Mouse (Mus musculus): Measurements from ENCODE around the gene Cc2d2b.

Cc2d2b gene

DNA sequence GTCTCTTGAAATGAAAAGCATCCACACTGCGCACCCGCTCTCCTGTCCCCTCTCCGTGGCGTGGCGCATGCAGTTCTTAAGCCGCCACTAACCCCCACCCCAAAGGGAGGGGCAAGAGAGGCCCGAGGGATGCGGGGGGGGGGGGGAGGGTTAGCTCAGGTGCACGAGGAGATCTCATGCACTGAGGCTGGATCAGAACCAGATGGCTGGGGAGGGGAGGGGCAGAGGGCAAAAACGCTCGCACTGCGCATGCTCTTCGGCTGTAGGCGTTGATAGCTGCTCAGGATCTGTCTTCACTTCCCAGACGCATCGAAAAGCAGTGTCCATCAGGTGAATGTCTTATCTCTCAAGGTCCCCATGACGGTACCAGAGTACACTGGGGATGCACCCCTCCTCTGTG, at the start of gene Cc2d2b:
Gene Cc2d2b, plus strand, starts transcription at position 195 of the 400 bp plus-strand sequence.
- DNase-seq (ENCODE audit: low spot score): no peak

DNA sequence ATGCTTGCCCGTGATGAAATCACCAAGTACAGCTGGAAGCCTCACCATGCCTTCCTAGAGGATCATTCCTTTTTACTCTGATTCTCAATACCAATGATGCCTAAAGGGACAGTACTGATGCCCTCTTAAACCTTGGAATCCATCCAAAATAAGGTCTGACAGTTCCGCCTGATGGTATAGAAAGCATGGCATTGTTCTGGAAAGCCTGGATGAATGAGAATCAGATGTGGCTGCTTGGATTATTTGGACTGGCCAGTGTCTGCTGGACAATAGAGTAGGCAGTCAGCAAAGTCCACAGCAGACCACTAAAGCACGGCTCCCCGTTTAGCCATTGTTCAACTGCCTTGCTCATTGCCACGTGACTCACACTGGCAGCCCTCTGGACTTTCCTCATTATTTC, 48.7 kb upstream of the Cc2d2b start:
- DNase-seq (ENCODE audit: low spot score): no peak

DNA sequence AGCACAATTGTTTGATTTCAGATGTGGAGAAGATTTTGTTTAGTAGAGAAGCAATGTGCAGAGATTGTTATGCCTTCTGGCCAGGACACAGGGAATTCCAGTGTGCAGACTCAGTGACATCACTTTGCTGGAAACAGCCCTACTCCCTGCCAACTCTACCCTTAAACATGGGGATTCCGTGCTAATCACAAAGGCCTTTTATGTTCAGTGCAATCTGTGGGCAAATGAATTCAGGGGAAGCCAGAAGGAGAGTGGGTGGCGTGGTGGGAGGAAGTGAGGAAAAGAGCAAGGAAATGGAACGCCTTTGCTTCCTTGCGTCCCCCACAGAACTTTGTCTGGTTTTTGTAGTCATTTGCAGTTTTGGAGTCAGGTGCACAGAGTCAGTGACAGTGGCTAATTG, 46.1 kb upstream of the Cc2d2b start:
- no peak for DNase-seq (ENCODE audit: low spot score)

DNA sequence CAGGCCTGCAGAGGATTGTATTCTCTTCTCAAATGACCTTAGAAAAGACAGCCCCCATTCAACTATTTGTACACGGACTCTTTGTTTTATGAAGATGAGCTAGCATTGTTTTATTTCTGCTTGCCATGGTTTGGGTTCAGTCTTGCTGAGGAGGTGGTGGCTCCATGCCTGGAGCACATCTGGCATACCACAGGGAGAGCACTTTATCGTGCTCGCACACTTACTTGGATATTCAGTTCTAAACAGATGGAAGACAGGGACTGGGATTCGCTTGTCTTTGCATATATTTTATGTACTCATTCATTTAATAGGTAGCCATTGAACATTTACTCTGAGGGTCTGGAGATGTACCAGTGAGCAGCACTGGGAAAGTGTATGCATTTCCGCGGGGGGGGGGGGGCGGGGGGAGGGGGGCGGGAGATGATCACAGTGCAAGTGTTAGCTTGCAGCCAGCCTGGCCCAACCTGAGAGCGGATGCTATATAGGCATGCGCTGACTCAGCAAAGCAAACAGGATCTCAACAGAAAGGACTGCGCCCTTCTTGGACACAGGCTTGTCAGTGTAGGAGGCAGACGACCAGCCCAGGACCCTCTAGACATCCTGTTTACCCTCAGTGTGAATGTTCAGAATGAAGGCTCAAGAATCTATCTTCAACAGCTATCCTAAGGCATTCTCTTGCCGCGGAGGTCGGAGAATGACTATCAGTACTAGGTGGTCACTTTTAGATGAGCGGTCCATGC, 35.5 kb upstream of the Cc2d2b start:
- no peak for DNase-seq (ENCODE audit: low spot score)

DNA sequence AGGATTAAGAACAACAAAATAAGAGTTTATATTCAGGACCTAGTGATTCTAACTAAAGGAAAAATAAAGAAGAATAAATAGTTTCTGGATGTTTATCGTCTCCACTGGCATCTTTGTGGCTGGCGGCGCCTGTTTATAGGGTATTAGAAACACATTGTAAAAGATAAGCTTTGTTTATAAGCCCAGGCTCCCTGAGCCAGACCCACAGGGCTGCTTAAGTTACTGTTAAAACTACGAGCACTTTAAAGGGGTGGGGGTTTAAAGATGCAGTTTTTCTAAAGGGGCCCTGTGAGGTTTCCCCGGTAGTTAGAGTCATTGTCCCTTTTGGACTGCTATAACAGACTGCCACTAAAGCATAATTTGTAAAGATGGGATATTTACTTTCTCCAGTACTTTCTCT, 33.9 kb upstream of the Cc2d2b start:
- DNase-seq (ENCODE audit: low spot score): no peak

DNA sequence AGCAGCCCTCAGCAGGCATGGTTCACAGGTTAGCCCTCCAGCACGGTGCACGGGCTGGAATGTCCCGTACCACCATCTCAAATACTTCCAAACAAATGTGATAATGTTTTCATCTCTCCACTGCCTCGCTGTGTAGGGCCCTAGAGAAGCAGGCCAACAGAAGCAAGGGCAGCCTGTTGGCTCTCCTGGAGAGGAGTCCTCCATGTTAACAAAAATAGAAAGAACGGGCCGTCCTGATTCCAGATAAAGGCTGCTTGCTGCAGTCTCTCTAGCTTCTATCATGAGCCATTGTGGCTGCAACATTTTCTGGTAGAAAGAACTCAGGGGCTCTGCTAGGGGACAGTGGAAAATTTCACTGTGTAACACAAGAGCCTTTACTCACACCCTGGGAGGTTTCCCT, 31.6 kb upstream of the Cc2d2b start:
- DNase-seq (ENCODE audit: low spot score): no peak

DNA sequence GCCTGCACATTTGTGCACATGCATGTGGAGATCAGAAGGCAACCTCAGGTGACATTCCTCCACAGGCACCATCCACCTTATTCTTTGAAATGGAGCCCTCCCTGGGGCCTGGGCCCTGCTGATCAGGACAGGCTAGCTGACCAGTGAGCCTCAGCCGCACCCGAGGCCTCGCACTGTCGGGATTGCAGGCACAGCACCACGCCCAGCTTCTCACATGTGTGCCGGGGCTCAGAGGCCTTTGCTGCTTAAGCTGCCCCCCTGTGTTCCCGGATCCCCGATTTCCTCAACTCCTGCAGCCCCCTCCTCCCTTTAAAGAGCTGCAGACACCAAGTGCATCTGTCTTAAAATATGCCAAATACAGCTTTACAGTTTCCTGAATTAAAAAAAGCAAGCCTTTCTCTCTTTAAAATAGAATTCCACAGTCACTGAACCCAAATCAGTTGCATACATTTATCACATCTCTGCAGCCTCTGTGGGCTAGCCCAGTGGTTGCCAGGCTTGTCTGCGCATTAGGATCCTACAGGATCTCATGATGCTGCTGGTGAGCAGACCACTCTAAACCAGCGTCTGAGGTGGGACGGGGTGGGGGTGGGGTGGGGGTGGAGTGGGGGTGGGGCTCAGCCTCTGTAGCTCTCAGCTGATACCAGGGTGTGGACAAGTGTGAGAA, 29.0 kb upstream of the Cc2d2b start:
- no peak for DNase-seq (ENCODE audit: low spot score)

DNA sequence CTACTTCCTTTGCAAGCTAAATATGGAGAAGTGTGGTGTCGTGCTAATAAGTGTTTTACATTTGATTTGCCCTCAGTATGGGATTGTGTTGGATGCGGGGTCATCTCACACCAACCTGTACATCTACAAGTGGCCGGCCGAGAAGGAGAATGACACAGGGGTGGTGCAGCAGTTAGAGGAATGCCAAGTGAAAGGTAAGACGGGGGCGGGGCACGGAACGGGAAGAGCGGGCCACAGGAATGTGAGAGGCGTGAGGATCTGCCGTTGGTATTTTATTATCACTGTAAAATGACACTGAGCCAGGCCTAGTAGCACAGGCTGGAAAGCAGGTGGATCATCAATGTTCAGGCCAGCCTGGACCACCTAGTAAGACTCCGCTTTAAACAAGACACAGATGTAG, 28.2 kb upstream of the Cc2d2b start:
- DNase-seq (ENCODE audit: low spot score): no peak

DNA sequence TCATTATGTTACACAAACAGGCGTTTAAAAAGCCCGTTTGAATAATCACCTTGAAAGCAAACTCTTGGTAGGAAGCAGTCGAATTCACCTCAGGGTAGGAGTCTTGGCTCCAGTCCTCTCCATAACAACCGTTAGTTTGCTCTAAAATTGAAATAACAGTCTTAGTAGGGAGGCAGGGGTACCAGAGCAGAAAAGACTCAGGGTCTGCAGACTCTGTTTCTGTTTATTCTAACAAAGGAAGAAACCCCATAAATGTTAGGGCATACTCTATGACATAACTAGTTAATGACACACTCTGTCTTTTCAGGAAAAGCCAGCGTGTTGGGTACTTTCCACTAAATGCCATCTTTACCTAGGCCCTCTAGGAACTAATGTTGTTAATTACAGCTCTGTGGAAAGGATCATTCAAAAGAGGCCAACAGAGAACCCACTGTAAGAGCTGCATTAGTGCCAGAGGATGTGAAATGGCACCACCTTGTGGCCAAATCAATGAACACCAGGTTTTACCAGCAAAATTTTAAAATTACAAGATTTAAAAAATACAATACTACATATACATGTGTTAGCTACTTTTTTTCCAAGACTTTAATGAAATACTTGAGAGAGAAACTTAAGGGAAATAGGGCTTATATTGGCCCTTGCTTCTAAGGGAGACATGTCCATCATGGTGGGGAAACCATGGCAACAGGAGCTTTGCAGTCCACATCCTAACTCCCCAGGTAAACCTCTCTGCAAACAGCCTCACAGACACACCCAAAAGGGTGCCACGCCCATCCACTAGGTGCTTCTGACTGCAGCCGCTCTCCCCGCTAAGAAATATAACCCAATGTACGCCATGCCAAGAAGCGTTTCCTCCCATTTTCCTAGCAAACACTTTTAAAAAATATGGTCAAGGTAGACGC, 26.2 kb upstream of the Cc2d2b start:
- DNase-seq (ENCODE audit: low spot score): peak; percentile 41

DNA sequence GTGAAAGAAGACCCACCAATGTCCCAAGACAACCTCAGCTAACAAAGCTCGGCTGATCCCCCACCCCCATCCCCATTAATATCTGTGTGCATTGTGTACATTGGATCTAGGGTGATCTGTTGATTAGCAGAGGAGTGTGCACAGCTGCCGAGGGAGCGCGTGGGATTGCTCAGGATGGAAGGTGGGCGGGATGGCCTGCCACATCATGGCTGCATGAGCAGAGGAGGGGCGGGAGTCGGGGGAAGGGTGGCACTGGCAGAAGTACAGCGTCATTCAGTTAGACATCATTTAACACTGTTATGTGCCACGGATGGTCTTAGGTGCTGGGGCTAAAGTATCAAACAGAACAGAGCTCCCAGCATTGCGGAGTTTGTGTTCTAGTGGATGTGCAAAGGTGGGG, 25.0 kb upstream of the Cc2d2b start:
- DNase-seq (ENCODE audit: low spot score): no peak

DNA sequence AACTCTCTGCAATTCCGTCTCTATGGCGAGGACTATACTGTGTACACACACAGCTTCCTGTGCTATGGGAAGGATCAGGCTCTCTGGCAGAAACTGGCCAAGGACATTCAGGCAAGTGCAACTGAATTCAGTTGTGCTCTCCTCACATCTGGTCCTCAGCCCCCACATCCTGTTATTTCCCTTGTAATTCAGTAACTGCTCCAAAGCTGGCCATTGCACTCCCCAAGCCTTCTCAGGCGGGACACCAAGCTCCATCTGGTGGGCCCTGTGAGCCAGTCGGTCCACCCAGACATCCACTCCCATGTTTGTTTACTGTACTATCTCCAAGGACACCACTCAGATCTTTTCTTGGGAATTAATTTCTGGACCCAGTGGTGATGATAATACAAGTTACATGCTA, 22.4 kb upstream of the Cc2d2b start:
- DNase-seq (ENCODE audit: low spot score): no peak

DNA sequence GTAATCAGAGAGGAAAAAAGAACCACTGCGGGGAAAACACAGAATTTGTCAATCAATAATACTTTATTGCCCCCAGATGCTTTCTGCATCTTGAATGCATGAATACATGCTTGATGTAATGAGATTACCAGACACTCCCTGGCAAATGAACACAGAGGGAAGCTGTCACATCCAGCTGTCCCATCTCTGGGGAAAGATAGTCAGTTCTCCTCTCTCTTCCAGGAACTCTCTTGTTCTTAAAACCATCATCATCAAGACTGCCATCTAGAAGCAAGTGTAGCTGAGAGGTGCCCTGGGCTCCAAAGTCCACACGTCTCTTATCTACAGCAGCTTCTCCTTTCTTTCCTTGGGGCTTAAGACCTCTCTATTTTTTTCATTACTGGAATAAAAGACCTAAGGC, 21.9 kb upstream of the Cc2d2b start:
- no peak for DNase-seq (ENCODE audit: low spot score)

DNA sequence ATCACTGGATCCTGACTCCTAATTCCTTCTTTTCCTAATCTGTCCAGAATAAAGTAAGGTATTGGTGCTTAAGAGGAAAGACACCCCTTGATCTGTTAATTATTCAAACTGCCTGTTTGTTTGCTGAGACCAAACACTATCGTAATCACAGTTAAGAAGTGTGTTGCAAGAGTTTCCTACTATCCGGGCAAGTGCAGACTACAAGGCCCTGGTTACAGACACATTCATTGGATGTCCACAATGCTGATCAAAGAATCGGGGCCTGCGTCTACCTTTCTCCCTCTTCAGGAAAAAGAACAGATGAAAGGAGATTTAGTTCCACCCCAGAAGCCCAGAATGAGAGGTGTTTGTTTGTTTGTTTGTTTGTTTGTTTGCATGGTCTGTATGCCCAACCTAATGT, 20.3 kb upstream of the Cc2d2b start:
- no peak for DNase-seq (ENCODE audit: low spot score)

DNA sequence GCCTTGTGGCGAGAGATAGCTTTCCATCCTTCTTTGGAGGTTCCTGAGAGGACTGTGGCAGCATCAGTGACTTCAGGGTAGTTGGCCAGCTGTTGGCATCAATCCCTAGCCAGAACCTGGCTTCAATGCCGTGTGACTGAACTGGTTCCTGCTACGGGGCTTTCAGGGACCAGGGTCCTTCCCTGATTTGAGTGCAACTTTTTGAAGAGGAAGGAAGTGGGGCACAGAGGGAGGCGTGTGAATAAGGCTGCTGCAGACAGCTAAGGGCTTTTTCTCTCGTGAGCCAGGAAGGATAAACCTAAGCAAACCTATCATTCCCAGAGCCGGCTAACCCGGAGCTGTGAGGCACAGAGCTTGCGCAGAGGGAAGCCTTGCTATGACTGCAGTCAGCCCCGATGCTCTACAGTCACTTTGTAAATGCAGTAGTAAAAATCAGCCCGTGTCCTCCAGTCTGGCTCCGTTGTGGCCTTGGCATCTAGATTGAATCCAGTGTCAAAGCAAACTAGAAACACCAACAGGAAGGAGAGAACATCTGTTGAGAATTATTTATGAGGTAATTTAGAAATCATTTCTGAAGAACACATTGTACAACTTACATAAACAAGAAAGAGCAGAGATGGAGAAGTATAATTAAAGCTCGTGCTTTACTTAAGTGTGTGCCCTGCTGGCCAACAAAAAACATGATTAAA, 19.7 kb upstream of the Cc2d2b start:
- DNase-seq (ENCODE audit: low spot score): no peak

DNA sequence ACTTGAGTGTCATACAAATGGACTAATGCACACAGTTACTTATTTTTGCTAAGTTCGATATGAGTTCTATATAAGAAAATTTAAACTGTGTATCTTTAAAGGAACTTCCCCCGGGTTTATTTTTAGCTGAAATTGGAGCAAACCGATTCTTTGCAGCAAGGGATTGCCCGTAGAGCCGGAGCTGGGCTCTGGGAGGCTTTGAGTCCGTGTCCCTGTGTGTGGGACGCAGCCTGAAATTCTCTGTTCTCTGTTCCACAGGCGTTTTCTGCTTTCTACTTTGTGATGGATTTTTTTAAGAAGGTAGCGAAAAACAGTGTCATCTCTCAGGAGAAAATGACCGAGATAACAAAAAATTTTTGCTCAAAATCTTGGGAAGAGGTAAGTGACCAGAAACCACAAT, 15.1 kb upstream of the Cc2d2b start:
- no peak for DNase-seq (ENCODE audit: low spot score)

DNA sequence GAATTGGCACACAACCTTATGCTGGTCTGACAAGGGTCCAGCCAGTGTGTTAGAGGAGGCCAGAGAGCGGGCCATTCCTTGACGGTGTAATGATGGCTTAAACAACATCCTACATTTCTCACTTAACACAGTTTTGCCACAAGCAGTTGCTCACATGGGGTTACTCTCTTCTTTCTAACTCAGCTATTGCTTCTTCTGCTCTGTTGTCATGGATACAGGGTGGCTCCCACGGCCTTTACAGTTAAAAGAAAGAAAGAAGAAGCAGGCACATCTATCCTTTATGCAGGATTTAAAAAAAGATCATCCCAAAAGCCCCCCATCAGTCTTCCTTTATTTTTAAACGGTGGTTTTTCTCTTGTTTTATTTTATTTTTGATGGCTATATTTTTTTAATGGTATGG, 14.7 kb upstream of the Cc2d2b start:
- no peak for DNase-seq (ENCODE audit: low spot score)

DNA sequence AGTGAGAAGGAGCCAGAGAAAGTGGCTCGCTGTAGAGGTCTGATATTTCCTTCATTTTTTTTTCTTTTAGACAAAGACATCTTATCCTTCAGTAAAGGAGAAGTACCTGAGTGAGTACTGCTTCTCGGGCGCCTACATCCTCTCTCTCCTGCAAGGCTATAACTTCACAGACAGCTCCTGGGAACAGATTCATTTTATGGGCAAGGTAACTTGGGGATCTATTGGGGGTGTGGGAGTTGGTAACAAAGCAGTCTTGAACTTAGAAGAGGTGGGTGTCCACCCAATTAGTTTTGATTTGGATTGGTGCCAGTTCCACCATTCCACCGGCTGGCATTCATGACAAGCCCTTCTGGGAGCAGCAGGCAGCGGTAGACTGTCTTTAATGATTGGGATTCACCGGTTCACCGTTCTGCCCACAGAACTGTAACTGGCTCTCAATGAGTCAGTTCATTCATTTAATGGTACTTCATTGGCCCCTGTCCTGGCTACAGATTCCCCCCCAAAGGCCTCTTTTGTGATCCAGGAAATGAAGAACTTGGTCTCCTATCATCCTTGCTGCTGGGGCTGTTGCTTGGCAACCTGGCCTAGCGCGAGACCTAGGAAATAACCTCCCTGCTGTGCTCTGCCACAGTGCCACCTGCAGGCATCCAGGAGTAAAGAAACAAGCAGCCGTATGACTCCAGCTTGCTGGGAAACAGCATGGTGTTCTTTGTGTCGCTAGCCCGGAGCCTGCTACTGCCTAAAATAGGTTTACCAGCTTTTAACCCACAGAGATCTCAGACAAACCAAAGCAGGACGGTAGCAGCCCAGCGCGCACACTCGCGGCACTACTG, 11.7 kb upstream of the Cc2d2b start:
- DNase-seq (ENCODE audit: low spot score): no peak

DNA sequence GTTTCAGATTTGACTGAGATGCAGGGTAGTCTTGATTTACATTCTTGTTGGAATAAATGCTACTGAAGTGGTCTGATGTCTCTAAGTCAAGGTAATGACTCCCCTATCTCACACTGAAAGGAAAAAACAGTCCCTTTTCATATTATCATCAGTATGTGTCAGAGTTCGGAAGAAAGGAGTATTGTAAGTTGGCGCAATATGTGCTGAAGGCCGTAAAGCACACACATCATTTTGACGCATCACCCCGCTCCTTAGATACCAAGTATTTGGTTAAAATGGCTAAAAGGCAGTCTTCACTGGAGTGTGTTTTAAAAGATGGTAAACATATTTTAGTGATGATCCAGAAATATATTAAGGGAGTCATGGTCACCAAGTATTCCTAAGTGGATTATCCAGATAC, 10.9 kb upstream of the Cc2d2b start:
- no peak for DNase-seq (ENCODE audit: low spot score)

DNA sequence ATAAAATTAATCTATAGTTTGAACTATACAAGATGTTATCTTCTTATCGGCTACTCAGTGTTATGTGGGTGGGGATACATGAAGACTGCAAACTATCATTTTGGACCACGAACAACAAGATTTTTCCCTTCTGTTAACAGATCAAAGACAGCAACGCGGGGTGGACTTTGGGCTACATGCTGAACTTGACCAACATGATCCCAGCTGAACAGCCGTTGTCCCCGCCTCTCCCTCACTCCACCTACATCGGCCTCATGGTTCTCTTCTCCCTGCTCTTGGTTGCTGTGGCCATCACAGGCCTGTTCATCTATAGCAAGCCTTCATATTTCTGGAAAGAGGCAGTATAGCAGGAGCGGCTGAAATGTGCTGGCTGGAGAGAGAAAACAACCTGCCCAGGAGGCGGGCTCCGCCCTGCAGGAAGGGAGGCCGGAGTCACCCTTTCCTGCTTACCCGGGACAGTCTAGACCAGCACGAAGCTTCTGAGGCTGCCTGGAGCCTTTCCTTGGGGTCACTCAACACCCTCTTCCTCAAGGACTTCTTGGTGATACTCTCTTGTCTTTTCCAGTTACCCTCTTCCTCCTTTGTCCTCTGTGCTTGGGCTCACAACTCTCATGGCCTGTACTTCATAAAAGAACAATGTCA, 9.7 kb upstream of the Cc2d2b start:
- DNase-seq (ENCODE audit: low spot score): no peak

DNA sequence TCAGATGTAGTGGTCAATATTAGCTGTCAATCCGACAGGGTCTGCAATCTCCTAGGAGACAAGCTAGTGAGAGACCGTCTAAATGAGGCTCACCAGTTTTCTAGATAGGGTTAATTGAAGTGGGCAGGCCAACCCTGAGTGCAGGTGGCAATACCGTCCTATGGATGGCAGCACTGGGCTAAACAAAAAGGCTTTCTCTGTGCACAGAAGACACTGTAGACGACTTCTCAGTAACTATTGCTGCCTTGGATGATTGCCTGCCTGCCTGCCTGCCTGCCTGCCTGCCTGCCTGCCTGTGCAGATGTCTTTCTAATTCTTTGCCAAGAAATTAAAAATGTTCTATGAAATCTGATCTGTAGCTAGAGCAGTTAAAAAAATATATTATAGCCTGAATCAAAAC, 1.9 kb upstream of the Cc2d2b start:
- DNase-seq (ENCODE audit: low spot score): no peak

DNA sequence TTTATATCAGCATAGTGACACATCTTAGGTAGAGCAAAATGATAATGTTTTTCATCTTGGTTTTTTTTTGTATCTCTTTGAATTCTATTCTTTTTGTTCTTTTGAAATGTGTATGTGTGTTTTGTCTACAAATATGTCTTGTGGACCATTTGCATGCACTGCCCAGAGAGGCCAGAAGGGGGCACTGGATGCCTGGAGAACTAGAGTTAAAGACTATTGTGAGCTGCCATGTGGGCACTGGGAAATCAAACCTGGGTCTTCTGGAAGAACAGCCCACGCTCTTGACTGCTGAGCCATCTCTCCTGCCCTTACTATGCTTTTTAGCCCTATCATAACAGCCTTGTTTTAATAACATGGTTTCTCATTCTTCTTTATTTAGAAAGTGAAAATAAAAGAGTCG, 5.8 kb downstream of the Cc2d2b start:
- peak; percentile 10 for DNase-seq (ENCODE audit: low spot score)
